Mouse (Mus musculus) ES-E14 (cell line): ENCODE measurements at regions not wholly inside any gene's neighbourhood (a gene's known extent, or its start where the extent isn't known, plus 50 kb on each side); places are given as distances from the start of the nearest gene placed in this dataset.

Experiments
- DNase-seq: peaks from one replicate; pipeline ENCODE4 v3.0.0-alpha.2; 2013; ENCODE audit warnings: low read depth, low spot score
- H3K27ac ChIP-seq: 2 replicates; pipeline ENCODE4 v1.5.1; 2012; ENCODE audit warnings: low read depth, mild to moderate bottlenecking, low read length, moderate library complexity, mixed read lengths; ENCODE audit not compliant: poor library complexity, insufficient read depth, severe bottlenecking
- H3K36me3 ChIP-seq: 2 replicates; pipeline ENCODE4 v1.6.1; 2012; ENCODE audit warnings: mild to moderate bottlenecking, low read length, moderate library complexity, mixed read lengths; ENCODE audit not compliant: control insufficient read depth, poor library complexity, insufficient read depth, severe bottlenecking
- H3K4me1 ChIP-seq, 2 experiments: fragments of 150-350 bp in 1 of 2; sonication (generic) in 1 of 2; 2 replicates each; pipeline ENCODE4 v1.6.1; 2012; ENCODE audit warnings: low read length in 2 of 2, mild to moderate bottlenecking in 1 of 2, mixed read lengths in 1 of 2; ENCODE audit not compliant: control insufficient read depth in 2 of 2, insufficient read depth in 2 of 2, poor library complexity in 1 of 2
- H3K4me3 ChIP-seq, 2 experiments: fragments of 150-350 bp in 1 of 2; sonication (generic) in 1 of 2; 2 replicates each; pipeline ENCODE4 v1.5.1; 2012; ENCODE audit warnings: low read length in 2 of 2, low read depth in 1 of 2, mild to moderate bottlenecking in 1 of 2, mixed read lengths in 1 of 2; ENCODE audit not compliant: insufficient read depth in 1 of 2, poor library complexity in 1 of 2, severe bottlenecking in 1 of 2
- H3K9ac ChIP-seq: 2 replicates; pipeline ENCODE4 v1.6.1; 2012; ENCODE audit warnings: low read depth, mild to moderate bottlenecking, low read length, mixed read lengths; ENCODE audit not compliant: poor library complexity, insufficient read depth, severe bottlenecking
- H3K9me3 ChIP-seq: fragments of 150-350 bp; sonication (generic); 2 replicates; pipeline ENCODE4 v1.6.1; 2012; ENCODE audit warnings: low read depth, mild to moderate bottlenecking, low read length; ENCODE audit not compliant: control insufficient read depth, insufficient read depth
- CHD2 ChIP-seq: IDR thresholded peaks from 2 replicates; pipeline ENCODE4 v1.6.1; 2014; ENCODE audit warnings: mild to moderate bottlenecking, low read depth, low read length, inconsistent platforms
- HCFC1 ChIP-seq: IDR thresholded peaks from 2 replicates; pipeline ENCODE4 v1.6.1; 2012; ENCODE audit warnings: low read length, inconsistent platforms, borderline replicate concordance; ENCODE audit not compliant: insufficient read depth
- MAFK ChIP-seq: IDR thresholded peaks from 2 replicates; pipeline ENCODE4 v1.6.1; 2014; ENCODE audit warnings: mild to moderate bottlenecking, low read depth, low read length, inconsistent platforms; ENCODE audit not compliant: insufficient read depth
- ZC3H11A ChIP-seq: IDR thresholded peaks from 2 replicates; pipeline ENCODE4 v1.6.1; 2012; ENCODE audit warnings: low read depth, mild to moderate bottlenecking, inconsistent platforms, low read length, borderline replicate concordance
- ZNF384 ChIP-seq: IDR thresholded peaks from 2 replicates; pipeline ENCODE4 v1.6.1; 2012; ENCODE audit warnings: low read depth, low read length, inconsistent platforms
- in situ Hi-C, 2 experiments: fragments of 600-800 bp; cut with MboI; formaldehyde crosslinking; loops; one replicate each; pipeline ENCODE4 v1.15.1; 2025; ENCODE audit warnings: low sequenced_read_pairs in 2 of 2, inconsistent platforms in 1 of 2; ENCODE audit not compliant: unreplicated experiment in 2 of 2

GRCm38 (mm10) chr10:39292703-39293496, 75.8 kb upstream of the Fyn start:
- in situ Hi-C loops, result no loop called here
- no peak for DNase-seq
- Histone ChIP-seq H3K9me3 (no peaks in the 10 kb centered on the region), H3K4me3 (no peak overlapping the region), H3K27ac (no peak overlapping the region), H3K4me1 (no peaks in the 10 kb centered on the region), H3K9ac (no peak overlapping the region), H3K36me3 (no peaks in the 10 kb centered on the region)
- TF ChIP-seq ZNF384 (no peak), ZC3H11A (no peak), HCFC1 (no peak), CHD2 (no peak), MAFK (no peak)

DNA sequence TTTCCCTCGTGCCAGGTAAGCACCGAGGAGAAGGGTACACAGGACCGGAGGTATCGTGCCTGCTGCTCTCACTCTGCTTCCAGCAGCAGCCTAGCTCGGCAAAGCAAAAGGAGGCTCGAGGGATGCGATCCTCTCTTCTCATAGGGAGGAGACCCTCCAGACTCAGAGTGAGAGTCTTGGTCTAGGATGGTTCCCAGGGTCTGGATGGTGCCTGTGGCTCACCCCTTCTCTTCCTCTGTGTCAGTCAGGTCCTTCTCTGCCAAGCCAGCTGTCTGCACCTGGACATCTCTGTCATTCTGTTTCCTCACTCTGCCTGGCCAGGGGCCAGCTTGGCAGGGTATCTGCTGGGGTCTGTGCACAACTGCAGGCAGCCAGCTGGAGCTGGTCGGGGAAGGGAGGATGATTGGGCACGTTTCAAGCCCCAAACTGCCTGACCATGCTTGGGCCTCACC, 76.9 kb upstream of the Fyn start:
- Histone ChIP-seq H3K9ac (no peak overlapping the region), H3K4me3 (no peak overlapping the region), H3K36me3 (no peaks in the 10 kb centered on the region), H3K9me3 (no peaks in the 10 kb centered on the region), H3K4me1 (no peaks in the 10 kb centered on the region), H3K27ac (no peak overlapping the region)
- in situ Hi-C loops, result no loop called here
- TF ChIP-seq CHD2 (no peak), ZC3H11A (no peak)
- DNase-seq, result no peak

- in situ Hi-C loops, result no loop called here
- Histone ChIP-seq H3K4me3 (no peak overlapping the region), H3K9me3 (no peaks in the 10 kb centered on the region), H3K36me3 (no peaks in the 10 kb centered on the region), H3K9ac (no peak overlapping the region), H3K4me1 (no peaks in the 10 kb centered on the region), H3K27ac (no peak overlapping the region)
- TF ChIP-seq MAFK, result no peak
- no peak for TF ChIP-seq HCFC1
- TF ChIP-seq ZNF384, result no peak
- no peak for TF ChIP-seq CHD2
- no peak for TF ChIP-seq ZC3H11A
- no peak for DNase-seq
Measured at GRCm38 (mm10) chr10:39291134-39291746, 77.4 kb upstream of the Fyn start.

DNA sequence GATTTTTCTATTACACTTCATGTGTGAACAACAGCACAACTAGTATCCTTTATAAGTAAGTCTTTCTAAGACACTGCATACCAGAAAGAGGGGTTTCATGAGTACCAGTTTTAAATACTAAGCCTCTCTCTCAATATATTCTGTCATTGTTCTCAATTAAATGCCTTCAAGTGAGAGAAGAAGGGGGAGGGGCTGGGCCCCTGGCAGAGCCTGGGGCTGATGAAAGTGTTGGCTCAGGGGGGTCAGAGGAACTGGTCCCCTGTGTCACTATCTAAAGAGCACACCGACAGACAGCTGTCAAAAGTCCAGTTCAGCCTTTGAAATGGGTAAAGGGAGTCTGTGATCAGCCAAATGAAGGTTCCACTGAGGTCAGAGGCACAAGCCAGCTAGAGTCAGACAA, 78.4 kb upstream of the Fyn start:
- no peaks in the 10 kb centered on the region for H3K36me3 ChIP-seq
- H3K27ac ChIP-seq, result no peak overlapping the region
- H3K9me3 ChIP-seq, result no peaks in the 10 kb centered on the region
- no peaks in the 10 kb centered on the region for H3K4me1 ChIP-seq
- TF ChIP-seq ZNF384, result no peak
- no peak for TF ChIP-seq ZC3H11A
- no peak for TF ChIP-seq MAFK
- no peak for TF ChIP-seq CHD2
- no peak for TF ChIP-seq HCFC1
- in situ Hi-C loops, result no loop called here
- H3K9ac ChIP-seq, result no peak overlapping the region
- H3K4me3 ChIP-seq, result no peak overlapping the region
- no peak for DNase-seq
